Mouse (Mus musculus): ENCODE data around the gene Xrcc3.

GRCm38 (mm10) chr12:111766313-111767236 lies 47.1 kb downstream of the Xrcc3 start:
- TF ChIP-seq EP300 (IDR thresholded peaks at IDR 0.05; ENCODE audit: low read depth): no peak
- no peak for TF ChIP-seq CTCF (IDR thresholded peaks at IDR 0.05; ENCODE audit: low read depth)

Data from liver, postnatal 0 days (tissue).